21 mouse cellular contexts compared by ENCODE assay signal in genomic region chr1:34276756-34277155, GRCm38 (mm10).
DNase-seq lines count a peak whose midpoint lies in the region; ATAC-seq lines count a peak whose summit lies in the region.
"Had no signal": no experiment of that assay in that cellular context is flagged by ENCODE, and none has a peak within 500 bp of the region (broad histone marks: within the 10 kb centered on the region; RNA-seq: fewer than 3 reads in every experiment).

No protein-coding gene starts in this region.

- no peak overlapping the region for H3K4me3 ChIP-seq in heart, embryonic 13.5 days
- H3K4me3 ChIP-seq in heart, embryonic 12.5 days = no peak overlapping the region
- H3K4me3 ChIP-seq: forebrain, embryonic 15.5 days; hindbrain, embryonic 13.5 days had no signal

- peaks cover 98% of the 10 kb centered on the region for H3K36me3 ChIP-seq in heart, embryonic 13.5 days
- peaks cover 82% of the 10 kb centered on the region for H3K36me3 ChIP-seq in heart, embryonic 12.5 days
- H3K36me3 ChIP-seq: G1E had no signal

- no peak overlapping the region for H3K9ac ChIP-seq in heart, embryonic 13.5 days
- no peak overlapping the region for H3K9ac ChIP-seq in heart, embryonic 12.5 days
- H3K9ac ChIP-seq: forebrain, embryonic 15.5 days; hindbrain, embryonic 13.5 days had no signal

- 81% methylated on average over 7 of the region's 7 CpGs for WGBS in heart, embryonic 13.5 days
- 88% methylated on average over 7 of the region's 7 CpGs for WGBS in heart, embryonic 12.5 days

- no peak overlapping the region for H3K4me2 ChIP-seq in heart, embryonic 13.5 days
- H3K4me2 ChIP-seq in heart, embryonic 12.5 days = no peak overlapping the region
- H3K4me2 ChIP-seq: forebrain, embryonic 15.5 days; hindbrain, embryonic 13.5 days had no signal

- H3K27me3 ChIP-seq in heart, embryonic 13.5 days (replicated peaks) = no peaks in the 10 kb centered on the region
- H3K27me3 ChIP-seq in heart, embryonic 12.5 days (replicated peaks) = no peaks in the 10 kb centered on the region
- H3K27me3 ChIP-seq: forebrain, embryonic 15.5 days; hindbrain, embryonic 13.5 days had no signal

- no peaks in the 10 kb centered on the region for H3K9me3 ChIP-seq in heart, embryonic 13.5 days
- no peaks in the 10 kb centered on the region for H3K9me3 ChIP-seq in heart, embryonic 12.5 days (replicated peaks)
- H3K9me3 ChIP-seq: forebrain, embryonic 15.5 days; G1E; hindbrain, embryonic 13.5 days had no signal

- H3K4me1 ChIP-seq in heart, embryonic 13.5 days = peaks cover 9% of the 10 kb centered on the region; the same call in 1 of the 2 replicates
- H3K4me1 ChIP-seq in heart, embryonic 12.5 days (replicated peaks) = no peaks in the 10 kb centered on the region
- H3K4me1 ChIP-seq: forebrain, embryonic 15.5 days; hindbrain, embryonic 13.5 days had no signal

- peak; percentile 22 for DNase-seq in cerebellum, adult 11-12 months
- DNase-seq in cerebellum, adult 9-10 months = no peak
- DNase-seq in cerebellum, postnatal 25 days = peak; percentile 41 to 42
- DNase-seq in cerebellum, adult 18-20 months = no peak
- DNase-seq in brain, adult 2 months (ENCODE audit: low read depth, low spot score) = peak; percentile 48
- no peak for DNase-seq in left cerebral cortex, adult 11 months (ENCODE audit: low spot score)
- DNase-seq: adrenal gland, adult 8-10 months; adrenal gland, postnatal 36 days; B cell, adult 2 months; cerebellum, postnatal 36 days; gastrocnemius, postnatal 14 days; heart, postnatal 10 days; kidney, adult 11 months; kidney, adult 9 months had no signal

- 0 out of 2 replicates have a peak overlapping the region, but pooled peaks have one; percentile 32 for H3K27ac ChIP-seq in heart, embryonic 13.5 days (replicated peaks)
- H3K27ac ChIP-seq in heart, embryonic 12.5 days (ENCODE audit: poor library complexity, severe bottlenecking) = no peak overlapping the region
- H3K27ac ChIP-seq: forebrain, embryonic 15.5 days; hindbrain, embryonic 13.5 days; hindbrain, postnatal 0 days had no signal

- no peak for ATAC-seq in heart, embryonic 13.5 days (ENCODE audit: extremely low read depth, insufficient number of reproducible peaks, low FRiP score, low TSS enrichment)
- ATAC-seq in heart, embryonic 12.5 days (ENCODE audit: insufficient number of reproducible peaks, low FRiP score) = no peak
- ATAC-seq: CD4-positive, CD25-positive, alpha-beta regulatory T cell, adult 4 months; forebrain, embryonic 15.5 days; hindbrain, postnatal 0 days had no signal

Comparison
In these comparisons a context has a peak if more than half of its experiments do, and no peak if none do; other contexts are left out.
1. DNase-seq: peak in cerebellum, adult 11-12 months (single experiment), cerebellum, postnatal 25 days (2 of 2) and brain, adult 2 months (single experiment); none in cerebellum, adult 9-10 months (single experiment), cerebellum, adult 18-20 months (0 of 2) and left cerebral cortex, adult 11 months (single experiment).